Mouse (Mus musculus) forebrain, embryonic 15.5 days (tissue): ENCODE measurements around the gene Fbxl21. TPM values are rescaled to one million over a fixed set of nuclear protein-coding genes. Genes with fewer than 3 reads are reported as not detected.

Experiments
- ATAC-seq: fragments of 200-750 bp; cut with Nextera tagmentation; replicated peaks from 2 replicates; pipeline ENCODE4 v1.8.0; 2017; ENCODE audit warnings: mild to moderate bottlenecking, moderate TSS enrichment, moderate library complexity
- H3K27ac ChIP-seq: fragments of 300-500 bp; sonication (generic); replicated peaks from 2 replicates; pipeline ENCODE4 v1.5.1; 2015; ENCODE audit warnings: mild to moderate bottlenecking, inconsistent platforms
- H3K27me3 ChIP-seq: fragments of 300-500 bp; sonication (generic); 2 replicates; pipeline ENCODE4 v1.6.1; 2015; ENCODE audit warnings: inconsistent platforms
- H3K36me3 ChIP-seq: fragments of 300-500 bp; sonication (generic); 2 replicates; pipeline ENCODE4 v1.6.1; 2015; ENCODE audit warnings: mild to moderate bottlenecking, inconsistent platforms
- H3K4me1 ChIP-seq: fragments of 300-500 bp; sonication (generic); 2 replicates; pipeline ENCODE4 v1.6.1; 2015; ENCODE audit warnings: inconsistent platforms
- H3K4me2 ChIP-seq: fragments of 300-500 bp; sonication (generic); replicated peaks from 2 replicates; pipeline ENCODE4 v1.6.1; 2015; ENCODE audit warnings: mild to moderate bottlenecking, inconsistent platforms
- H3K4me3 ChIP-seq: fragments of 300-500 bp; sonication (generic); 2 replicates; pipeline ENCODE4 v1.5.1; 2015; ENCODE audit warnings: mild to moderate bottlenecking, inconsistent platforms
- H3K9ac ChIP-seq: fragments of 300-500 bp; sonication (generic); replicated peaks from 2 replicates; pipeline ENCODE4 v1.6.1; 2015; ENCODE audit warnings: mild to moderate bottlenecking, inconsistent platforms
- H3K9me3 ChIP-seq: fragments of 300-500 bp; sonication (generic); 2 replicates; pipeline ENCODE4 v1.6.1; 2016; ENCODE audit warnings: inconsistent platforms
- WGBS: fragments of 180-500 bp; shearing (Covaris S2); methylation state at CpG from one replicate; pipeline ENCODE4 v1.1.7; 2015; ENCODE audit warnings: mixed read lengths; 5-methylcytosine and 5-hydroxymethylcytosine counted together
- polyA plus RNA-seq: library from polyadenylated mRNA; unstranded; fragments of >200 nt; fragmentation: Nextera tagmentation; extraction: Ambion mirVana; gene quantifications from 2 replicates; pipeline ENCODE4 v1.2.1, GENCODE M21; 2015

The Fbxl21 gene
- 2.4 and 2.9 TPM in 2 replicates for polyA plus RNA-seq

DNA sequence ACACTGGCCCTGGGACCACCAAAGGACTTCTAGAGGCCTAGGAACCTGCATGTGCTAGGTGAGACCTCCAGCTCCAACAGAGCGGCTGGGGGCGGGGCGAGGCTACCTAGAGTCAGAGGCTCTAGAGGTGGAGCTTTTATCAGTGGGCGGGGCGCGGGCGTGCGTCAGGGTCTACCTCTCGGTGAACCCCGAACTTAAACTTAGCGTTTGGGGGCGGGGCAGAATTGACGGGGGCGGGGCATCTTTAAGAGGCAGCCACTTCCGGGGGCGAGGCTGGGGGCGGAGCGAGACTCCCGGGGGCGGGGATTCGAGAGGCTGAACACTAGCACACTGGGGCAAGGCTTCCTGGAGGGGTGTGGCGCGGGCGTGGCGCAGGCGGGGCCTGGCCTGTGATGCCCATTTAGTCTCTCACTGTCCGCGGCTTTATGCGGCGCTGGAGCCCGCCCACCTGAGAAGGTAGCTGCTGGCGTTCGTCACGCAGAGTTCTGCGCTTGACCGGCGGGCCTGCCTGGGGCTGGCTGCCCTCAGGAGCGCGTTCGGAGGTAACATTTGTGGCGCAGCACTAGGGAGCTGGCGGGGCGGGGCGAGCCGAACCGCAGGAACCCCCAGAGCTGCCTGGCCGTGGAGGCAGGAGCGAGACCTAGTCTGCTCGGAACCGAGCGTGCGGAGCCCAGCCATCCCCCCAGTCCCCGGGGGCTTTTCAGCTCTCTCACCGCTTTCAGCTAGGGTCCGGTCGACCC is at the start of gene Fbxl21:
Gene Fbxl21, plus strand, starts transcription at position 392 of the 740 bp plus-strand sequence.
- Histone ChIP-seq H3K36me3 (no peaks in the 10 kb centered on the region), H3K4me1 (no peaks in the 10 kb centered on the region), H3K27me3 (no peaks in the 10 kb centered on the region), H3K9me3 (no peaks in the 10 kb centered on the region), H3K9ac (peak within 1 kb of the TSS; percentile 55), H3K27ac (no peak within 1 kb of the TSS), H3K4me3 (peak within 1 kb of the TSS; percentile 56), H3K4me2 (peak within 1 kb of the TSS; percentile 78)
- WGBS: under 1% methylated on average over 56 of the region's 56 CpGs
- peak; percentile 98 for ATAC-seq

DNA sequence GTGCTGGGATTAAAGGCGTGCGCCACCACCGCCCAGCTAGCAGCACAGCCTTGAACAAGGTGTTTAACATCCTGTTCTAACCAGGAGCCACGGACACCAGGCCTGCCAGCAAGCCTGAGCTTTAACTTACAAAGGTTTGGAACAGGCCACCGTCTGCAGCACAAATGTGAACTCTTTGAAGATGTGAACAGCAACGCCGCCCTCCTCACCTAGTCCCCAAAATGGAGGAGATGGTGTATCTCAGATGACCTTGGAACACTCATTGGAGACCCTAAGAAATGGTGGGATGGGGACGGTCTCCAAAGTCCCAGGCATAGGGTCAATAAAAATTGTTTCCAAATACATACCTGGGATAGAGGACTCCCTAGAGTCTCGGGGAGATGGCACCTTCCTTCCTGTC is 49.6 kb upstream of the Fbxl21 start:
- Histone ChIP-seq H3K27me3 (0 out of 2 replicates have a peak, but pooled peaks cover 4% of the 10 kb centered on the region), H3K36me3 (no peaks in the 10 kb centered on the region), H3K9me3 (no peaks in the 10 kb centered on the region), H3K4me2 (no peak overlapping the region), H3K9ac (no peak overlapping the region), H3K27ac (no peak overlapping the region), H3K4me1 (peaks cover 13% of the 10 kb centered on the region), H3K4me3 (no peak overlapping the region)
- no peak for ATAC-seq
- WGBS: 94% methylated on average over 9 of the region's 9 CpGs

DNA sequence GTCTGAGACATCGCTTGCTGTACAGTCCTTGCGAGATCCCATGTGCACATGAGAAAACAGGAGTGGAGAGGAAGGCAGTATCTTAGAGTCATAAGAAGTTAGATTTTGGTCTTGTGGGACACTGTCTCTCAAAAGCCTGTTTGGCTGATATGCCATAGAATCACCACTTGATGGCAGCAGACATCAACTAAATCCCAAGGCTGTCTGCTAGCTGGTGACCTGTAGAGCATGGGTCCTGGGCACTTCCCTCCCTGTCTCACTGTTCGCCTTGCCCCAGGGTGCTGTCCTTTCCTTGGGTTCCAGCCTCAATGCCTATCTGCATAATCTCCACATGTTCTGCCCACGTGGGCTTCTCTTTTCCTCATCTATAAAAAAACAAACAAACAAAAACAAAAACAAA is 46.9 kb upstream of the Fbxl21 start:
- Histone ChIP-seq H3K4me2 (no peak overlapping the region), H3K9me3 (no peaks in the 10 kb centered on the region), H3K4me3 (no peak overlapping the region), H3K4me1 (peaks cover 18% of the 10 kb centered on the region), H3K9ac (no peak overlapping the region), H3K36me3 (no peaks in the 10 kb centered on the region), H3K27me3 (0 out of 2 replicates have a peak, but pooled peaks cover 4% of the 10 kb centered on the region), H3K27ac (no peak overlapping the region)
- peak; percentile 57 for ATAC-seq
- WGBS: 33% methylated on average over 4 of the region's 4 CpGs

DNA sequence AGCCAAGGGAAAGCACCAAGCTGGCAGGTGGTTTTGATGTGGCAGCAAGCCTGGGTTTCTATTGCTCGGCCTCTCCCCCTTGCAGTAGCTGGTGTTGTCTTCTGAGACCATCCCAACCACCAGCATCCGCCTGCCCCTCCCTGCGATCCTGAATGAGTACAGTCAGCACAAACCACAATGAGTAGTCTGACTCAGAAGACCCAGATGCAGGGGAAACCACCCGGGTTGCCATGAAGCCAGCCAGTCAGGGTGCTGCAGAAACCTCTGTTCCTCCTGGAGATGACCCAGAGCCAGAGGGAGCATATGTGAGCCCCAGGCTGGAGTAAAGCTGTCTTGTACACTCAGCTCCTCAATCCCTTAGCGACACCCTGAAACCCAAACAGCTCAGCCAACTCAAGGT is 45.5 kb upstream of the Fbxl21 start:
- H3K36me3 ChIP-seq: no peaks in the 10 kb centered on the region
- H3K27ac ChIP-seq: no peak overlapping the region
- WGBS: 77% methylated on average over 5 of the region's 5 CpGs
- ATAC-seq: no peak
- peaks cover 18% of the 10 kb centered on the region for H3K4me1 ChIP-seq
- H3K27me3 ChIP-seq: 0 out of 2 replicates have a peak, but pooled peaks cover 4% of the 10 kb centered on the region
- H3K4me2 ChIP-seq: no peak overlapping the region
- no peak overlapping the region for H3K9ac ChIP-seq
- no peak overlapping the region for H3K4me3 ChIP-seq
- H3K9me3 ChIP-seq: no peaks in the 10 kb centered on the region

DNA sequence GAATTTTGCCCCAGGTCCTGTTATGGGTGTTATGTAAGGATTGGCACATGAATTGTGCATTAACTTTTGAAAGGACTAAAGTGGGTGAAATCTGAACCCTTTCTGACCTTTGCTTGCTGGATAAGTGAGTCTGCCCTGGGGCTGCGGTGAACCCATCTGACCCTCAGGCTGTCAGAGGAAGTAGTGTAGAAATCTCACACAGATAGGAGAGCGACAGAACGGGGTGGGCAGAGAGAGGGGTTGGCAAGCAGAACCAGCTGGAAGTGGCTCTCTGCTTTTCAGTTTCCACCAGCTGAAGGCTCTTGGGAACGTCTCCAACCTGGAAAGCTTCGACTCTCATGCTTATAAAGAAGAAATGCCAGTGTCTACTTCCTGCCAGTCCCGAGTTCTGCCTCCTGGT is 45.0 kb upstream of the Fbxl21 start:
- 0 out of 2 replicates have a peak, but pooled peaks have one; percentile 36 for ATAC-seq
- Histone ChIP-seq H3K4me3 (no peak overlapping the region), H3K27ac (no peak overlapping the region), H3K9me3 (no peaks in the 10 kb centered on the region), H3K4me2 (no peak overlapping the region), H3K4me1 (peaks cover 18% of the 10 kb centered on the region), H3K36me3 (no peaks in the 10 kb centered on the region), H3K27me3 (0 out of 2 replicates have a peak, but pooled peaks cover 4% of the 10 kb centered on the region), H3K9ac (no peak overlapping the region)
- WGBS: 48% methylated on average over 6 of the region's 6 CpGs

DNA sequence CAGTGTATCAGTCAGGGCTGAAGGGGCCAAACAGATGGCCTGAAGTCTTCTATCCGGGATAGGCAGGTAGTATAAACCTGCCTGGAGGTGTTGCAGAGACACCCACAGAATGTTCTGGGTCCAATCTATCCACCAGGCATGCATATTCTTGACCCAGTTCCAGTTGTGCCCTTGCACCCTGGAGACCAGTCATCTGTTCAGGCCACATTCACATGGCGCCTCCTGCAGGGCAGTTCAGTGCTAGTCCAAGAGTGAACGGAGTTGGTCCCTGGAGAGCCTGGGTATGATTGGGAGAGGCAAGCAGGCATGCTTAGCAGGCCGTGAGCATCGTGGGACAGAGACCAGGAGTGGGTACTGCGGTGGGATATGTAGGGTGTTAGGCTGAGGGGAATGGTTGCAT is 44.2 kb upstream of the Fbxl21 start:
- Histone ChIP-seq H3K4me1 (peaks cover 18% of the 10 kb centered on the region), H3K4me3 (no peak overlapping the region), H3K27ac (no peak overlapping the region), H3K9me3 (no peaks in the 10 kb centered on the region), H3K27me3 (0 out of 2 replicates have a peak, but pooled peaks cover 4% of the 10 kb centered on the region), H3K36me3 (no peaks in the 10 kb centered on the region), H3K9ac (no peak overlapping the region), H3K4me2 (no peak overlapping the region)
- 82% methylated on average over 6 of the region's 6 CpGs for WGBS
- no peak for ATAC-seq

DNA sequence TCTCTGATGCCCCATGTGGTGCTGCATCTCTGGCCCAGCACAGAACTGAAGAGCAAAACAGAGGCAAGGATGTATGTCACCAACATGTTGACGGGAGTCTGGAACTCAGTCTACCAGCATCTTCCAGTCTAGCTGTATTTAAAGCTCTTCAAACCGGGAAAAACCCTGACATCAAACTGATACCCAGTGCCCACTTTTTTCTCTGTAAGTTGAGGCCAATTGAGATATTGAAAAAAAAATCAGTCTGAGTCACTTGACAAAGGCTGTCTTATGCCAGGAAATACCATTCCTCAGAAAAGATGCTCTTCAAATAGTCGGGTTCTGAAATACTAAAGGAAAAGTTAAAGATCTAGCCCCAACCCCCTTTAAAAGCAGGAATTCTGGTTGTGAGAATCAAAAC is 40.1 kb upstream of the Fbxl21 start, which contains the start of gene Il9:
Gene Il9, minus strand, starts transcription at position 101 of the 400 bp plus-strand sequence.
- Histone ChIP-seq H3K4me1 (peaks cover 10% of the 10 kb centered on the region), H3K4me2 (no peak within 1 kb of the TSS), H3K36me3 (no peaks in the 10 kb centered on the region), H3K27ac (no peak within 1 kb of the TSS), H3K27me3 (no peaks in the 10 kb centered on the region), H3K4me3 (no peak within 1 kb of the TSS), H3K9ac (no peak within 1 kb of the TSS), H3K9me3 (no peaks in the 10 kb centered on the region)
- ATAC-seq: no peak
- 79% methylated on average over 3 of the region's 3 CpGs for WGBS

DNA sequence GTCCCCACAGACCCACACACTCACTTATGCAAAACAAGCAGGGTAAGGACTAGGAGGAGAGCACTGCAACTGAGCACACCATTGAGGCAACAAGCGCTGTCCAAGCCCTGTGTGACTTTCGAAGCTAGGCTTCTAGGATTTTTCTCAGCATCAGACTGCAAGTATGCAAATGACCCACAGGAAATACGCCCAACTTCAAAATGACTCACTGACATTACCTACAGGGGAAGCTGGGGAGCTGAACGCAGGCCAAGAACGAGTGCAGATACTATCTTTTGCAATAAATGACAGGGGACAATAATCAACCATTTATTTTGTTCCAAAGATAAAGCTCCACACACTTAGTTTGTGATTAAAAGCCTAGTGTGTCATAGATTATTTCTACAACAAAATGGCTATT is 34.3 kb upstream of the Fbxl21 start:
- Histone ChIP-seq H3K27ac (no peak overlapping the region), H3K27me3 (no peaks in the 10 kb centered on the region), H3K4me2 (no peak overlapping the region), H3K4me1 (no peaks in the 10 kb centered on the region), H3K9ac (no peak overlapping the region), H3K4me3 (no peak overlapping the region), H3K9me3 (no peaks in the 10 kb centered on the region), H3K36me3 (no peaks in the 10 kb centered on the region)
- WGBS: 75% methylated on average over 5 of the region's 5 CpGs
- no peak for ATAC-seq

DNA sequence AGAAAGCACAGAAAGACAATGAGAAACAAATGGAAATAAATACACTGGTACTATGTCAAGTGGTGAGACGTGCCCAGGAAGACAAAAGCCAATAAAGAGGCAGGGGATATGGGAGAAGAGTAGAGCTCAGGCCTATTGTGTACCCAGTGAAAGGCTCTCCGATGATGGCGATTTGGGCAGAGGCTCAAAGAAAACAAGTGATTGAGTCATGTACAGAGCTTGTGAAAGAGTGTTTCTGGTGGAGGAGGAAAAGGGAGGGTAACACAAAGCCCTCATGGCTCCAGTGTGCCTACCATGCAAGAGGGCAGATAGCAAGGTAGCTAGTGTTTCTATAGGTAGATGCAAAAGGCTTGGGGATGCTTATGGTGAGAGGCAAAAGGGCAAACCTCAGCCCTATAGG is 27.8 kb upstream of the Fbxl21 start:
- ATAC-seq: no peak
- Histone ChIP-seq H3K36me3 (no peaks in the 10 kb centered on the region), H3K9me3 (no peaks in the 10 kb centered on the region), H3K4me2 (no peak overlapping the region), H3K4me1 (no peaks in the 10 kb centered on the region), H3K4me3 (no peak overlapping the region), H3K27ac (no peak overlapping the region), H3K9ac (no peak overlapping the region), H3K27me3 (no peaks in the 10 kb centered on the region)
- WGBS: 10% methylated on average over 3 of the region's 3 CpGs

DNA sequence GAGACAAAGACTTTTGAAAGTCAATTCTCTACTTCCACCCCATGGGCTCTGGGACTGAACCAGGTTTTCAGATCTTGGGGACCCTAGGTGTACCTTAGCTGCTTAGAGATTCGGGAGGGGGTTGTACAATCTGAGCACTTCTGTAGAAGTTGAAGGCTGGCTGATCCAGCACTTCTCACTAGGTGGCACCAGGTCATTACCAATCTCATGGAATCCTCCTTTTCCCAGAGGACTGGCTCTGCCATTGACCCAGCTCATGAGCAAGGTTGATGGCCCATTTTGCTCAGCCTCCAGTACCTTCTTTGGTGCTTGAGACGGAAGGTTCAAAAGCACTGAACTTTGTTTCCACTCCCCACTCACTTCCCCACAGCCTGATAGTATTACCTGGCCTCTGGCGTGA is 22.1 kb upstream of the Fbxl21 start:
- no peaks in the 10 kb centered on the region for H3K36me3 ChIP-seq
- H3K27ac ChIP-seq: no peak overlapping the region
- H3K9ac ChIP-seq: no peak overlapping the region
- 81% methylated on average over 3 of the region's 3 CpGs for WGBS
- H3K27me3 ChIP-seq: no peaks in the 10 kb centered on the region
- ATAC-seq: no peak
- no peaks in the 10 kb centered on the region for H3K4me1 ChIP-seq
- H3K4me3 ChIP-seq: no peak overlapping the region
- H3K9me3 ChIP-seq: no peaks in the 10 kb centered on the region
- no peak overlapping the region for H3K4me2 ChIP-seq

DNA sequence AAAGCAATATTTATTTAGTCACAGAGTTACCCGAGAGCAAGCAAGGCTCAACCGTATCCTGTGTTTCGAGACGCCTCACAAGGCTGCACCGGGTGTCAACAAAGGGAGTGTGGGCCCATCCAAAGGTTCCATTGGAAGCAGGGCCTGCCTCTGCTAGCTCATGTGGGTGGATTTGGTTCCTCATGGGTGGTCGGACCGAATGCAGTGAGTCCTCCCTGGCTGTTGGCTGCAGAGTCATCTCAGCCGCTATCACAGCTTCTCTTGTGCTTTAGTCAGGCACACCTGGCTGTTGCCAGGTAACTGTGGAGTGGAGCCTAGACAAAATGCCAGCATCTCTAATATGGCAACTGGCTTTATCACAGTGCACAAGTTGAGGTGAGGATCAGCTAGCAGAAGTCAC is 21.6 kb upstream of the Fbxl21 start:
- H3K9me3 ChIP-seq: no peaks in the 10 kb centered on the region
- no peak overlapping the region for H3K4me3 ChIP-seq
- no peaks in the 10 kb centered on the region for H3K4me1 ChIP-seq
- H3K27ac ChIP-seq: no peak overlapping the region
- ATAC-seq: no peak
- no peak overlapping the region for H3K4me2 ChIP-seq
- WGBS: 94% methylated on average over 8 of the region's 8 CpGs
- no peak overlapping the region for H3K9ac ChIP-seq
- no peaks in the 10 kb centered on the region for H3K27me3 ChIP-seq
- no peaks in the 10 kb centered on the region for H3K36me3 ChIP-seq

DNA sequence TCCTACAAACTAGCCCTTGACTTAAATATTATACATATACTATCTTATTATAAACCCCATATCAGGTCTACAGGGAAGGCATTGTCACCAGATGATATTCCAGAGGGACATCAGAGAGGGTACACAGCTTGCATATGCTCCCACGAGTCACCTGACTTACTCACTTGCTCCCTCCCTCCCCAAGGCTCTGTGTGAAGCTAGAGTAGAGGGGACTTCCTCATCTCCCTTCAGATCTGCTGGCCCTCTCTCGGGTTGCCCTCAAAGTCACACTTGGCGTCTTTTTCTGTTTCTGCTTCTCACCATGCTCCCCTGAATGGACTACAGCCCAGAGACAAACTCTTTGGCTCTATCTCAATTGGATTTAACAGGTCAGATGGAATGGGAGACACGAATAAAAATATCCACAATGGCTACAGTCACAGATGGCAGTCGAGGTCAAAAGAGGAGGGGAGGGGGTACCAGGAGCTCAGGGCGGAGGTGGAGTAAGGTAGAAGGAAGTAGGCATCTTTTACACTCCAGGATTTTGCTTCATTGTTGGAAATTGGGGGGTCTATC is 20.3 kb upstream of the Fbxl21 start:
- Histone ChIP-seq H3K27ac (no peak overlapping the region), H3K27me3 (no peaks in the 10 kb centered on the region), H3K9me3 (no peaks in the 10 kb centered on the region), H3K4me2 (no peak overlapping the region), H3K4me1 (no peaks in the 10 kb centered on the region), H3K36me3 (no peaks in the 10 kb centered on the region), H3K4me3 (no peak overlapping the region), H3K9ac (no peak overlapping the region)
- no peak for ATAC-seq
- WGBS: 75% methylated on average over 6 of the region's 6 CpGs
